Mouse (Mus musculus) liver, embryonic 14.5 days (tissue): ENCODE measurements around the gene Tbcel.

Source experiments
- CTCF ChIP-seq: IDR thresholded peaks from 2 replicates; pipeline ENCODE4 v1.5.1; 2016; ENCODE audit warnings: antibody characterized with exemption, low read depth, control low read depth
- EP300 ChIP-seq: IDR thresholded peaks from 2 replicates; pipeline ENCODE4 v1.6.1; 2016; ENCODE audit warnings: antibody characterized with exemption, low read depth

GRCm38 (mm10) chr9:42415184-42415583, 92.4 kb downstream of the Tbcel start:
- no peak for TF ChIP-seq CTCF
- no peak for TF ChIP-seq EP300
